Mouse (Mus musculus) right cerebral cortex, adult 18-20 months (tissue): ENCODE results near the gene Eprs.
A peak's percentile ranks its signal among the peaks of the same experiment; 100 is the strongest.

Source experiments
- DNase-seq: peaks from one replicate; pipeline ENCODE4 v3.0.0; 2022; ENCODE audit warnings: mixed read lengths

Eprs gene

DNA sequence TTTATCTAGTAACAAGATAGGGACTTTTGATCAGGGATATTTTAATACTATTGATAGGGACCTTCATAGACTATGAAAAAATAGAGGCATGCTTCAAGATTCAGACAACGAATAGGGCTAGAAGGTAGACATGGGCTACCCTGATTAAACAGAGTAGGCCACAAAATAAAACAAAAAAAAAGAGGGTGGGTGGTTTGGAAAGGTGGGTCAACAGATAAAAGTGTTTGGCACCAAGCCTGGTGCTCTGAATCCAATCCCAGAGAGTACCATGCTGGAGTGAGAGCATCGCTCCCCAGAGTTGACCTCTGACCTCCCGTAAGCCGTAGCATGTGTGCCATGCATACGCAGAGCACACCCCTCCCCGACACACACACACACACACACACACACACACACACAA lies 89.6 kb downstream of the Eprs start:
- no peak for DNase-seq

DNA sequence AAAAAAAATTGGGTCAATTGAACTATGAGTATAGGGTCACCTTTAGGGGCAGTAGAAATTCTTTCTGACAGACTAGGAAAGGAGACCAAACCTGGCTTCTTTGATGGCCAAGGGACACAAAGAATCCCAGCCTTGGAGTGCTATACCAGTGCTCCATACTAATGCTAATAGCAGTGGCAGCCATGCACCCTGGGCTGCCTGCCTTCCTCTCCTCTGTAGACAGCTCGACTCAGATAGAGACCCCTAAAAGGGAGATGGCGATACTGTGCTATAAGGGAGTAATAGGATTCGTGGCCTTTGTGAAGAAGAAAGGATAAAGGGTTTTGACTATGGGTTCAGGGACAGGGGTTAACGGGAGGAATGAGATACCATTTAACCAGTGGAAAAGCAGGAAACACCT lies 91.3 kb downstream of the Eprs start:
- DNase-seq: no peak

DNA sequence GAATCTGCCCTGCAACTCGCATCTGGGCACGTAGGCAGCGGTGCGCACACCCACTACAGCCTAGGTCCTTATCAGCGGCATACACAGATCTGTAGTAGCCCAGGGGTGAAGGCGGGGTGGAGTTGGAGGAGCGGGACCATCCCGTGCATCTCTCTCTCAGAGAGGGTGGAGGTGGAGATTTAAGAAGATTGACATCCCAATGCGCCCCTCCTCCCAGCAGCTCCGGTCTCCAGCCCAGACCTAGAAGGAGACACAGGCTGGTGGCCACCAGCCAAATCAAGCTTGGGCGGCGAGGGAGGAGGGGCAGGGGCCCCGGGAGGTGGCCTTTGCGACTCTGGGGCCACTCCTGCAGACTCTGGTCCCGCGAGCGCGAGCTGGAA lies 91.7 kb downstream of the Eprs start, which contains the start of gene Slc30a10:
Gene Slc30a10, plus strand, starts transcription at position 274 of the 380 bp plus-strand sequence.
- DNase-seq: peak; percentile 48

DNA sequence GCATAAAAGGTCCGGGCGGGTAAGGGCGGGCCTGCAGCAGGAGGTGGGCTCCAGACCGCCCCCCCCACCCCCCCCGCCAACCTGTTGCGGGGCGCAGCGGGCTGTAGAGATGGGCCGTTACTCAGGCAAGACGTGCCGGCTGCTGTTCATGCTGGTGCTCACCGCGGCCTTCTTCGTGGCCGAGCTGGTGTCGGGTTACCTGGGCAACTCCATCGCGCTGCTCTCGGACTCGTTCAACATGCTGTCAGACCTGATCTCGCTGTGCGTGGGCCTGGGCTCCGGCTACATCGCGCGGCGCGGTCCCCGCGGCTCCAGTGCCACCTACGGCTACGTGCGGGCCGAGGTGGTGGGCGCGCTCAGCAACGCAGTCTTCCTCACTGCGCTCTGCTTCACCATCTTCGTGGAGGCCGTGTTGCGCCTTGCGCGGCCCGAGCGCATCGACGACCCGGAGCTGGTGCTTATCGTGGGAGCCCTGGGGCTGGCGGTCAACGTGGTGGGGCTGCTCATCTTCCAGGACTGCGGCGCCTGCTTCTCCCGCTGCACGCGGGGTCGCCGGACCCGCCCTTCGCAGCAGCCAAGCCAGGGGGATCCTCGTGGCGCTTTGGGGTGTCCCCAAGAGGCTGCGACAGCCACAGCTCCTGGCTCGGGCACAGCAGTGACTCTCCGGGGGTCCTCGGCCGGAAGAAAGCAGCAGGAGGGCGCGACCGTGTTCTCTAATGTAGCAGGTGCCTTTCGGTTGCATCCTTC lies 92.3 kb downstream of the Eprs start:
- DNase-seq: peak; percentile 51

DNA sequence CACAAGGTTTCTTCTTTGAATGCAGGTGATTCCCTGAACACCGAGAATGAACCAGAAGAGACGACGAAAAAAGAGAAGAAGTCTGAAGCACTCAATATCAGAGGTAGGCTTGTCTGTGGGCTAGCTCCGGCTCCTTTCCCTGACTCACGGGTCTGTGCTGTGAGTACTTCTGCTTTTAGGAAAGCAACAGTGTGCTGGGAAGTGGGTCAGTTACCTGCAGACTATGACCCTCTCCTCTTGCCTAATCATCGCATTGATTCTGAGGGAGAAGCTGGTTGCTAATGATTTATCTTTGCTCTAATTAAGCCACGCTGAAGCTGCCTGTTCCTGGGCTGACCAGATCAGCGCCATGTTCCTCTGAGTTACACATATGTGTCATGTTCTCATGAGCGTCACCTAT lies 93.5 kb downstream of the Eprs start:
- no peak for DNase-seq

DNA sequence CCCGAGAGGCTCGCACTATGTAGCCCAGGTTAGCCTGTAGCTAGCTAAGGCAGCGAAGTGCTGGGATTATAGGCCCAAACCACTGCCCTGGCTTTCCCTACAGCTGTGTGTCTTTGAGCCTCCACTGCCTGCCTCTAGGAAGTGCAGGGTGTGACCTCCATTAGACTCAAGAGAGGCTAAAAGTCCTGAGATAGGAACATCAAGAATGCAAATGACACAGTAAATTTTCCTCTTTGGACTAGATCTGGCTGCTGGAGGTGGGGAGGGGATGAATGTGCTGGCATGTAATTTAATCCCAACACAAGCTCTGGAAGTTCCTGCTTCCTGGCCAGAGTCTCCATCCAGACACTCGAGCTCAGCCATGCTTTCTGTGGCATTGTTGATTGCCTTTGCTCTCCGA lies 97.3 kb downstream of the Eprs start:
- DNase-seq: no peak

DNA sequence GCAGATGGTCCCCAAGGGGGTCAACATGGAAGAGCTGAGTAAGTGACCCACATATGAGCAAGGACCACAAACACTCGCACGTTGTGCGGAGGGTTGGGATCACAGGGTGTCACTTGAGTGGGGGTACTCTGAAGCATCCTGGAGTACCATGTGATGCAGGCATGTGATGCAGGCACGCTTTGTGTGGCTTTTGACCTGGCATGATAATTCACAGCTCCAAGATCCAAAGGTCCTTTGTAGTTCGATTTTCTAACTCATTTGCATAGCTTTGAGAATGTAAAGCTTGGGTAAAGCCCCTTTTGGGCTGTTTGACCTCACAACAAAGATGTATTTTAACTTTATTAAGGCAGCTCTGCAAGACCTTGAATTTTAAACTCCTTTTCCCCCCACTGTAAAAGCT lies 100.0 kb downstream of the Eprs start:
- no peak for DNase-seq

DNA sequence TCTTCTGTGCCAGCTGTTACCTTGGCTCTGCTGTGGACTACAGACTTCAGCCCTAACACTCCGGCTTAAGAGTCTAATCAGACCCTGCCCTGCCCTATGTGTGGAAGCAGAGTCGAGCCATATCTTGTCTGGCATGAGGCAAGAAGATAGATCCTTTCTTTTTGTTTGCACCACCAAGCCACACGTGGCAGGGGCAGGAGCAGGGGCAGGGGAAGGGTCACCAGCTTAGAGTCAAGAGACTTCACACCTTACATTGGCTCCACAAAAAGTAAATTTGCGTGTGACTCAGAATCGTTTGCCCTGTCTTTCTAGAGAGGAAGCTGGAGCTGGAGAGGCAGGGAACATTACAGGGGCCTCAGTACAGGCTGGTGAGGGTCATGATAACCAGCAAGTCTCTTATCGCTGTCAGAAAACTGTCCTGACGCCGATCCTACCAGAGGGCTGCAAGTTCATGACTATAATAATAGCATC lies 106.7 kb downstream of the Eprs start:
- no peak for DNase-seq

DNA sequence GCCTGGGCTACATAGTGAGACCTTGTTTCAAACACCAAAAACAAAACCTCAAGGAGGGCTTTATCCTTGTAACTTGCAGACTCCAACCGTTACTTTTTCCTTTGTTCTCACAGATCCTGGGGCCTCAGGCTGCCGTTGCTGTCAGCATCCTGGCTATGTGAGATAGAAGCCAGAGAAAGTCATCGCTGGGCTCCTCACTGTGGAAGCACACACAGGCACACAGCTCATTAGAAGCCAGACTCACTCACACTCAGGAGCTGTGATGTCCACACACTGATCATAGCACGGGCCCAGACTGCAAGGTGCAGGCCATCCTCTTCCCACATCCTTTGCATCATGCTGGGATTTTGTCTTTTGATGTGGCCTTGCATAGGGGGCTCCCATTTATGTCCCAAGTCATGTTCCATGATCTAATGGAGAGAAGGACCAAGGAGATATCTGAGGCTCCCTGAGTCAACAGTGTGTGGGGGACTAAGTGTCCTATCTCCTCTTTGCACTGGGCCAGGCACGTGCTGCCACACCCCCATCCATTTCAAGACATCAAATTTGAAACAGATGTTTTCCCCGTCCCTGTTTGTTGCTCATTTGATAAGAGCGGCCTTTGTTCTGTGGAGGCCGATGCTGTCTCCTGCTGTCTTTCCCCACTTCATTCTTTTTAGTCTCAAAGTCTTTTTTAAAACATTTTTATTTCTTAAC lies 109.3 kb downstream of the Eprs start:
- no peak for DNase-seq

DNA sequence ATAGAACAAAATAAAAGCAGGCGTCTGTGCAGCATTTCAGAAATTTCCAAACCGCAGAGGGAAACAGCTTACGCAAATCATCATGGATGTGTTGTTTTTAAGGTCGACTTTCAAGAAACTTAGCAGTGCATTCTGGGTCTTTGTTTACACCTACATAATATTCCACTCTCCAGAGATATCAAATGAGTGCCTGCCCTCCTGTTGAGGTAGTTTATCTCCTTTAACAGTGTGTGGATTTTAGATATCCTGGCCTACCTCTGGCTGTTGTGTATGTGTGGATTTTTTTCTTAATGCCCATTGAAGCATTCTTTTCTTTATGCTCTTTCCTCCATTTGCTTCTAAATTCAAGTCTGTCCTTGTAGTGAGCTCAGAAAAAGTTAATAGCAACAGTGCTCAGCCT lies 109.9 kb downstream of the Eprs start:
- DNase-seq: no peak

DNA sequence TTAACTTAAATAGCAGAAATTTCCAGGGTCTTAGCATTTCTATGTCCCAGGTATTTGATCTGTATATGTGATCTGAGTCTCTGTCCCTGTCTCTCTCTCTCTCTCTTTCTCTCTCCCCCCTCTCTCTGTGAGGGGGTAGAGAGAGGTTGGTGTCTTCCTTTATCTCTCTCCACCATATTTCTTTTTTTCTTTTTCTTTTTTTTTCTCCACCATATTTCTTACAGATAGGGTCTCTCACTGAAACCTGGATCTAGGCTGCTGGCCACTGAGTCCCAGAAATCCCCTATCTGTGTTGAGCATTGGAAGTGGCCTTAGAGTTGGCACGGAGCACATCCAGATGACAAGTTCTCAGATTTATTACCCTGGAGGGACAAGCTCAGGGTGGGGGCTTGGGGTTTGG lies 110.6 kb downstream of the Eprs start:
- no peak for DNase-seq
